Mouse (Mus musculus) stomach, postnatal 0 days (tissue): ENCODE measurements around the gene Nmral1.

ENCODE experiments used
- CTCF ChIP-seq: IDR thresholded peaks from 2 replicates; pipeline ENCODE4 v1.5.1; 2016; ENCODE audit warnings: antibody characterized with exemption, low read depth, mild to moderate bottlenecking, moderate library complexity
- EP300 ChIP-seq: optimal IDR thresholded peaks from 2 replicates; pipeline ENCODE3; 2016; ENCODE audit warnings: antibody characterized with exemption

GRCm38 (mm10) chr16:4683193-4683580, 36.0 kb downstream of the Nmral1 start:
- no peak for TF ChIP-seq CTCF
- TF ChIP-seq EP300, result no peak
